Mouse (Mus musculus): Measurements from ENCODE around the gene Umad1. TPM values are rescaled to one million over a fixed set of nuclear protein-coding genes. Genes with fewer than 3 reads are reported as not detected.

The Umad1 gene
- total and polyA plus RNA-seq, 3 experiments: 7.6 to 17.5 (median 10.0) TPM

- Histone ChIP-seq H3K9ac (ENCODE audit: insufficient read depth, low read depth) (no peak overlapping the region), H3K4me2 (ENCODE audit: insufficient read depth, low read depth, poor library complexity, severe bottlenecking) (no peak overlapping the region), H3K79me2 (replicated peaks; ENCODE audit: control insufficient read depth, extremely low read depth, insufficient read depth, poor library complexity, severe bottlenecking) (no peaks in the 10 kb centered on the region), H3K27ac (ENCODE audit: insufficient read depth, low read depth) (no peak overlapping the region), H3K4me1 (ENCODE audit: control insufficient read depth in 1 of 2, insufficient read depth in 2 of 2) (peaks cover 0 to 16% of the 10 kb centered on the region in 2 experiments; a peak in 3 of 4 replicates), H3K36me3 (replicated peaks in 1 of 2; ENCODE audit: control insufficient read depth in 1 of 2, insufficient read depth in 1 of 2, low read length in 1 of 2) (no peaks in the 10 kb centered on the region), H3K4me3 (replicated peaks in 1 of 3; ENCODE audit: low read depth in 2 of 3, low read length in 2 of 3, poor library complexity in 1 of 3) (no peak overlapping the region), H3K27me3 (replicated peaks) (no peaks in the 10 kb centered on the region), H3K9me3 (replicated peaks; ENCODE audit: low read length) (no peaks in the 10 kb centered on the region)
- DNase-seq (ENCODE audit: extremely low read depth): no peak
- dilution Hi-C loops (cut with MboI; ENCODE audit: extremely low pct_ligation_motif_present, extremely low pct_unique_long_range_greater_than_20kb, low sequenced_read_pairs): no loop called here
- in situ Hi-C loops (cut with MboI; ENCODE audit: low pct_ligation_motif_present, low pct_unique_long_range_greater_than_20kb, low sequenced_read_pairs): no loop called here
- no peak for TF ChIP-seq TCF12 (IDR thresholded peaks at IDR 0.05; ENCODE audit: low read depth, low read length)
- TF ChIP-seq ZKSCAN1 (IDR thresholded peaks at IDR 0.05; ENCODE audit: borderline replicate concordance, low read depth, low read length): no peak
- TF ChIP-seq NRF1 (IDR thresholded peaks at IDR 0.05; ENCODE audit: low read depth, low read length): no peak
Observed at GRCm38 (mm10) chr6:8389307-8389706, 130.2 kb downstream of the Umad1 start.

GRCm38 (mm10) chr6:8390296-8390695 lies 131.2 kb downstream of the Umad1 start:
- TF ChIP-seq MYC (IDR thresholded peaks at IDR 0.05; ENCODE audit: low read depth, low read length) (no peak), ZC3H11A (IDR thresholded peaks at IDR 0.05; ENCODE audit: low read depth, low read length) (no peak), MAFK (IDR thresholded peaks at IDR 0.05; ENCODE audit: insufficient replicate concordance, low read length) (no peak), E2F4 (IDR thresholded peaks at IDR 0.05; ENCODE audit: insufficient replicate concordance, low read depth, low read length) (no peak), HCFC1 (IDR thresholded peaks at IDR 0.05; ENCODE audit: low read depth, low read length) (no peak), TCF12 (IDR thresholded peaks at IDR 0.05; ENCODE audit: low read depth, low read length) (no peak), NRF1 (IDR thresholded peaks at IDR 0.05; ENCODE audit: low read depth, low read length) (no peak), TBP (conservative IDR thresholded peaks at IDR 0.05; ENCODE audit: low read depth, low read length) (no peak), CHD2 (IDR thresholded peaks at IDR 0.05; ENCODE audit: low read length) (no peak)

GRCm38 (mm10) chr6:8390935-8391334 lies 131.8 kb downstream of the Umad1 start:
- Histone ChIP-seq H3K36me3 (replicated peaks in 1 of 2; ENCODE audit: control insufficient read depth in 1 of 2, insufficient read depth in 1 of 2, low read length in 1 of 2) (no peaks in the 10 kb centered on the region), H3K4me3 (replicated peaks in 1 of 3; ENCODE audit: low read depth in 2 of 3, low read length in 2 of 3, poor library complexity in 1 of 3) (no peak overlapping the region), H3K4me2 (ENCODE audit: insufficient read depth, low read depth, poor library complexity, severe bottlenecking) (no peak overlapping the region), H3K27me3 (replicated peaks) (no peaks in the 10 kb centered on the region), H3K9ac (ENCODE audit: insufficient read depth, low read depth) (no peak overlapping the region), H3K9me3 (replicated peaks; ENCODE audit: low read length) (no peaks in the 10 kb centered on the region), H3K27ac (ENCODE audit: insufficient read depth, low read depth) (no peak overlapping the region), H3K4me1 (ENCODE audit: control insufficient read depth in 1 of 2, insufficient read depth in 2 of 2) (peaks cover 3 to 31% of the 10 kb centered on the region in 2 experiments; a peak in 3 of 4 replicates), H3K79me2 (replicated peaks; ENCODE audit: control insufficient read depth, extremely low read depth, insufficient read depth, poor library complexity, severe bottlenecking) (no peaks in the 10 kb centered on the region)
- TF ChIP-seq EP300 (IDR thresholded peaks at IDR 0.05; ENCODE audit: low read length): no peak
- no peak for TF ChIP-seq TCF12 (IDR thresholded peaks at IDR 0.05; ENCODE audit: low read depth, low read length)
- no peak for TF ChIP-seq USF2 (conservative IDR thresholded peaks at IDR 0.05; ENCODE audit: low read depth, low read length)
- TF ChIP-seq MAX (IDR thresholded peaks at IDR 0.05; ENCODE audit: low read length): no peak
- TF ChIP-seq SIN3A (IDR thresholded peaks at IDR 0.05; ENCODE audit: low read length): no peak
- no peak for TF ChIP-seq ZMIZ1 (IDR thresholded peaks at IDR 0.05; ENCODE audit: low read depth, low read length)
- no peak for TF ChIP-seq PAX5 (IDR thresholded peaks at IDR 0.05; ENCODE audit: low read length)
- no peak for TF ChIP-seq JUND (conservative IDR thresholded peaks at IDR 0.05; ENCODE audit: low read depth, low read length)
- TF ChIP-seq UBTF (IDR thresholded peaks at IDR 0.05; ENCODE audit: low read depth, low read length): no peak
- no peak for TF ChIP-seq HCFC1 (IDR thresholded peaks at IDR 0.05; ENCODE audit: low read depth, low read length)
- TF ChIP-seq GABPA (IDR thresholded peaks at IDR 0.05; ENCODE audit: insufficient replicate concordance, low read depth, low read length): no peak
- no peak for TF ChIP-seq CHD1 (IDR thresholded peaks at IDR 0.05; ENCODE audit: low read depth, low read length)
- TF ChIP-seq NELFE (IDR thresholded peaks at IDR 0.05; ENCODE audit: low read depth, low read length): no peak
- no peak for TF ChIP-seq ELF1 (IDR thresholded peaks at IDR 0.05; ENCODE audit: low read depth, low read length)
- TF ChIP-seq USF1 (IDR thresholded peaks at IDR 0.05; ENCODE audit: low read depth, low read length): no peak
- TF ChIP-seq POLR2A (IDR thresholded peaks at IDR 0.05; ENCODE audit: low read depth, low read length): no peak
- no peak for TF ChIP-seq CHD2 (IDR thresholded peaks at IDR 0.05; ENCODE audit: low read length)
- no peak for TF ChIP-seq POLR2AphosphoS2 (IDR thresholded peaks at IDR 0.05; ENCODE audit: low read depth, low read length)
- dilution Hi-C loops (cut with MboI; ENCODE audit: extremely low pct_ligation_motif_present, extremely low pct_unique_long_range_greater_than_20kb, low sequenced_read_pairs): no loop called here
- in situ Hi-C loops (cut with MboI; ENCODE audit: low pct_ligation_motif_present, low pct_unique_long_range_greater_than_20kb, low sequenced_read_pairs): no loop called here
- DNase-seq (ENCODE audit: extremely low read depth): no peak

More at GRCm38 (mm10) chr6:8390296-8390695, 131.2 kb downstream of the Umad1 start:
- no peaks in the 10 kb centered on the region for H3K36me3 ChIP-seq (replicated peaks in 1 of 2; ENCODE audit: control insufficient read depth in 1 of 2, insufficient read depth in 1 of 2, low read length in 1 of 2)
- H3K4me1 ChIP-seq (ENCODE audit: control insufficient read depth in 1 of 2, insufficient read depth in 2 of 2): peaks cover 3 to 26% of the 10 kb centered on the region in 2 experiments; a peak in 3 of 4 replicates
- no peak overlapping the region for H3K9ac ChIP-seq (ENCODE audit: insufficient read depth, low read depth)
- H3K27ac ChIP-seq (ENCODE audit: insufficient read depth, low read depth): no peak overlapping the region
- DNase-seq (ENCODE audit: extremely low read depth): no peak
- in situ Hi-C loops (cut with MboI; ENCODE audit: low pct_ligation_motif_present, low pct_unique_long_range_greater_than_20kb, low sequenced_read_pairs) (no loop called here), dilution Hi-C loops (cut with MboI; ENCODE audit: extremely low pct_ligation_motif_present, extremely low pct_unique_long_range_greater_than_20kb, low sequenced_read_pairs) (no loop called here)
- no peaks in the 10 kb centered on the region for H3K9me3 ChIP-seq (replicated peaks; ENCODE audit: low read length)
- no peaks in the 10 kb centered on the region for H3K27me3 ChIP-seq (replicated peaks)
- no peak overlapping the region for H3K4me2 ChIP-seq (ENCODE audit: insufficient read depth, low read depth, poor library complexity, severe bottlenecking)
- no peak overlapping the region for H3K4me3 ChIP-seq (replicated peaks in 1 of 3; ENCODE audit: low read depth in 2 of 3, low read length in 2 of 3, poor library complexity in 1 of 3)
- H3K79me2 ChIP-seq (replicated peaks; ENCODE audit: control insufficient read depth, extremely low read depth, insufficient read depth, poor library complexity, severe bottlenecking): no peaks in the 10 kb centered on the region

Measured in CH12.LX (cell line).